Mouse (Mus musculus): ENCODE measurements at regions not wholly inside any gene's neighbourhood (a gene's known extent, or its start where the extent isn't known, plus 50 kb on each side); places are given as distances from the start of the nearest gene placed in this dataset.

- Histone ChIP-seq H3K36me3 (ENCODE audit: control insufficient read depth, insufficient read depth, low read length) (no peaks in the 10 kb centered on the region), H3K27ac (replicated peaks; ENCODE audit: low read depth, low read length) (no peak overlapping the region; the same call in 1 of the 2 replicates), H3K4me3 (replicated peaks; ENCODE audit: low read length) (no peak overlapping the region), H3K4me2 (replicated peaks; ENCODE audit: low read depth, low read length, severe bottlenecking) (peak overlapping the region; percentile 11; the same call in 1 of the 2 replicates), H3K4me1 (ENCODE audit: control insufficient read depth, insufficient read depth, low read length) (0 out of 2 replicates have a peak, but pooled peaks cover 2% of the 10 kb centered on the region), H3K9me3 (ENCODE audit: control insufficient read depth, low read length) (no peaks in the 10 kb centered on the region), H3K27me3 (ENCODE audit: control insufficient read depth, insufficient read depth, low read length) (no peaks in the 10 kb centered on the region), H3K9ac (ENCODE audit: low read depth, low read length, severe bottlenecking) (no peak overlapping the region)
- TF ChIP-seq POLR2A (IDR thresholded peaks at IDR 0.05; ENCODE audit: borderline replicate concordance, extremely low read depth, insufficient read depth, insufficient read length) = no peak
- WGBS = 29% methylated on average over 14 of the region's 14 CpGs
- ATAC-seq (ENCODE audit: low FRiP score, low read depth) (no peak), DNase-seq (ENCODE audit: low spot score) (peak; percentile 38)
Measured at GRCm38 (mm10) chr5:133482291-133483086, 617.0 kb upstream of the Castor2 start.

GRCm38 (mm10) chr5:133479205-133479604 is 620.3 kb upstream of the Castor2 start:
- ATAC-seq (ENCODE audit: low FRiP score, low read depth) (no peak), DNase-seq (ENCODE audit: low spot score) (no peak)
- no peak overlapping the region for H3K4me2 ChIP-seq (replicated peaks; ENCODE audit: low read depth, low read length, severe bottlenecking)
- no peak for TF ChIP-seq POLR2A (IDR thresholded peaks at IDR 0.05; ENCODE audit: borderline replicate concordance, extremely low read depth, insufficient read depth, insufficient read length)
- H3K36me3 ChIP-seq (ENCODE audit: control insufficient read depth, insufficient read depth, low read length) = no peaks in the 10 kb centered on the region
- H3K4me1 ChIP-seq (ENCODE audit: control insufficient read depth, insufficient read depth, low read length) = 0 out of 2 replicates have a peak, but pooled peaks cover 2% of the 10 kb centered on the region
- no peak overlapping the region for H3K4me3 ChIP-seq (replicated peaks; ENCODE audit: low read length)
- no peaks in the 10 kb centered on the region for H3K9me3 ChIP-seq (ENCODE audit: control insufficient read depth, low read length)
- H3K9ac ChIP-seq (ENCODE audit: low read depth, low read length, severe bottlenecking) = no peak overlapping the region
- 87% methylated on average over 6 of the region's 6 CpGs for WGBS
- no peaks in the 10 kb centered on the region for H3K27me3 ChIP-seq (ENCODE audit: control insufficient read depth, insufficient read depth, low read length)
- no peak overlapping the region for H3K27ac ChIP-seq (replicated peaks; ENCODE audit: low read depth, low read length)

GRCm38 (mm10) chr5:133453349-133454049 is 646.0 kb upstream of the Castor2 start:
- H3K9ac ChIP-seq (ENCODE audit: low read depth, low read length, severe bottlenecking) = no peak overlapping the region
- no peak overlapping the region for H3K4me2 ChIP-seq (replicated peaks; ENCODE audit: low read depth, low read length, severe bottlenecking)
- H3K9me3 ChIP-seq (ENCODE audit: control insufficient read depth, low read length) = no peaks in the 10 kb centered on the region
- no peak for ATAC-seq (ENCODE audit: low FRiP score, low read depth)
- no peaks in the 10 kb centered on the region for H3K4me1 ChIP-seq (ENCODE audit: control insufficient read depth, insufficient read depth, low read length)
- no peak for TF ChIP-seq POLR2A (IDR thresholded peaks at IDR 0.05; ENCODE audit: borderline replicate concordance, extremely low read depth, insufficient read depth, insufficient read length)
- H3K27ac ChIP-seq (replicated peaks; ENCODE audit: low read depth, low read length) = no peak overlapping the region
- H3K27me3 ChIP-seq (ENCODE audit: control insufficient read depth, insufficient read depth, low read length) = no peaks in the 10 kb centered on the region
- no peak overlapping the region for H3K4me3 ChIP-seq (replicated peaks; ENCODE audit: low read length)
- H3K36me3 ChIP-seq (ENCODE audit: control insufficient read depth, insufficient read depth, low read length) = no peaks in the 10 kb centered on the region
- 78% methylated on average over 7 of the region's 7 CpGs for WGBS
- DNase-seq (ENCODE audit: low spot score) = no peak

- no peak for TF ChIP-seq POLR2A (IDR thresholded peaks at IDR 0.05; ENCODE audit: borderline replicate concordance, extremely low read depth, insufficient read depth, insufficient read length)
- no peak overlapping the region for H3K27ac ChIP-seq (replicated peaks; ENCODE audit: low read depth, low read length)
- no peak overlapping the region for H3K9ac ChIP-seq (ENCODE audit: low read depth, low read length, severe bottlenecking)
- DNase-seq (ENCODE audit: low spot score) (no peak), ATAC-seq (ENCODE audit: low FRiP score, low read depth) (no peak)
- H3K9me3 ChIP-seq (ENCODE audit: control insufficient read depth, low read length) = no peaks in the 10 kb centered on the region
- no peaks in the 10 kb centered on the region for H3K27me3 ChIP-seq (ENCODE audit: control insufficient read depth, insufficient read depth, low read length)
- no peaks in the 10 kb centered on the region for H3K36me3 ChIP-seq (ENCODE audit: control insufficient read depth, insufficient read depth, low read length)
- no peaks in the 10 kb centered on the region for H3K4me1 ChIP-seq (ENCODE audit: control insufficient read depth, insufficient read depth, low read length)
- no peak overlapping the region for H3K4me3 ChIP-seq (replicated peaks; ENCODE audit: low read length)
- 78% methylated on average over 3 of the region's 3 CpGs for WGBS
- H3K4me2 ChIP-seq (replicated peaks; ENCODE audit: low read depth, low read length, severe bottlenecking) = no peak overlapping the region
Measured at GRCm38 (mm10) chr5:133449926-133450325, 649.6 kb upstream of the Castor2 start.

GRCm38 (mm10) chr5:133400826-133401225 is 698.7 kb upstream of the Castor2 start:
- WGBS = 46% methylated on average over 1 of the region's 1 CpGs
- Histone ChIP-seq H3K27ac (replicated peaks; ENCODE audit: low read depth, low read length) (no peak overlapping the region), H3K4me3 (replicated peaks; ENCODE audit: low read length) (no peak overlapping the region), H3K9ac (ENCODE audit: low read depth, low read length, severe bottlenecking) (no peak overlapping the region), H3K4me2 (replicated peaks; ENCODE audit: low read depth, low read length, severe bottlenecking) (no peak overlapping the region), H3K9me3 (ENCODE audit: control insufficient read depth, low read length) (no peaks in the 10 kb centered on the region), H3K36me3 (ENCODE audit: control insufficient read depth, insufficient read depth, low read length) (no peaks in the 10 kb centered on the region), H3K4me1 (ENCODE audit: control insufficient read depth, insufficient read depth, low read length) (no peaks in the 10 kb centered on the region), H3K27me3 (ENCODE audit: control insufficient read depth, insufficient read depth, low read length) (no peaks in the 10 kb centered on the region)
- ATAC-seq (ENCODE audit: low FRiP score, low read depth) = no peak
- no peak for TF ChIP-seq POLR2A (IDR thresholded peaks at IDR 0.05; ENCODE audit: borderline replicate concordance, extremely low read depth, insufficient read depth, insufficient read length)
- no peak for DNase-seq (ENCODE audit: low spot score)
